Mouse (Mus musculus) lung, embryonic 15.5 days (tissue): ENCODE results near the gene Naa50. TPM values are rescaled to one million over a fixed set of nuclear protein-coding genes. Genes with fewer than 3 reads are reported as not detected.

Experiments used
- ATAC-seq: fragments of 200-750 bp; cut with Nextera tagmentation; 2 replicates; pipeline ENCODE4 v1.8.0; 2017; ENCODE audit warnings: moderate number of reproducible peaks, borderline replicate concordance; ENCODE audit not compliant: low FRiP score, low TSS enrichment; ENCODE audit errors: extremely low read depth
- H3K27ac ChIP-seq: fragments of 300-500 bp; sonication (generic); 2 replicates; pipeline ENCODE4 v1.5.1; 2015; ENCODE audit warnings: moderate library complexity, mild to moderate bottlenecking, inconsistent platforms
- H3K27me3 ChIP-seq: fragments of 300-500 bp; sonication (generic); 2 replicates; pipeline ENCODE4 v1.6.1; 2015; ENCODE audit warnings: inconsistent platforms
- H3K36me3 ChIP-seq: fragments of 300-500 bp; sonication (generic); 2 replicates; pipeline ENCODE4 v1.6.1; 2015; ENCODE audit warnings: inconsistent platforms
- H3K4me1 ChIP-seq: fragments of 300-500 bp; sonication (generic); 2 replicates; pipeline ENCODE4 v1.6.1; 2015; ENCODE audit warnings: inconsistent platforms
- H3K4me2 ChIP-seq: fragments of 300-500 bp; sonication (generic); 2 replicates; pipeline ENCODE4 v1.6.1; 2015; ENCODE audit warnings: inconsistent platforms, mild to moderate bottlenecking, moderate library complexity
- H3K4me3 ChIP-seq: fragments of 300-500 bp; sonication (generic); 2 replicates; pipeline ENCODE4 v1.5.1; 2015; ENCODE audit warnings: mild to moderate bottlenecking, inconsistent platforms
- H3K9ac ChIP-seq: fragments of 300-500 bp; sonication (generic); 2 replicates; pipeline ENCODE4 v1.6.1; 2015; ENCODE audit warnings: inconsistent platforms
- H3K9me3 ChIP-seq: fragments of 300-500 bp; sonication (generic); 2 replicates; pipeline ENCODE4 v1.6.1; 2016; ENCODE audit warnings: inconsistent platforms
- WGBS: fragments of 180-500 bp; shearing (Covaris S2); methylation state at CpG from one replicate; pipeline ENCODE4 v1.1.7; 2015; 5-methylcytosine and 5-hydroxymethylcytosine counted together
- polyA plus RNA-seq: library from polyadenylated mRNA; unstranded; fragments of >200 nt; fragmentation: Nextera tagmentation; extraction: Ambion mirVana; gene quantifications from 2 replicates; pipeline ENCODE4 v1.2.1, GENCODE M21; 2015

Naa50 gene
- polyA plus RNA-seq, 1 experiment from 2014 or later = 113 TPM

DNA sequence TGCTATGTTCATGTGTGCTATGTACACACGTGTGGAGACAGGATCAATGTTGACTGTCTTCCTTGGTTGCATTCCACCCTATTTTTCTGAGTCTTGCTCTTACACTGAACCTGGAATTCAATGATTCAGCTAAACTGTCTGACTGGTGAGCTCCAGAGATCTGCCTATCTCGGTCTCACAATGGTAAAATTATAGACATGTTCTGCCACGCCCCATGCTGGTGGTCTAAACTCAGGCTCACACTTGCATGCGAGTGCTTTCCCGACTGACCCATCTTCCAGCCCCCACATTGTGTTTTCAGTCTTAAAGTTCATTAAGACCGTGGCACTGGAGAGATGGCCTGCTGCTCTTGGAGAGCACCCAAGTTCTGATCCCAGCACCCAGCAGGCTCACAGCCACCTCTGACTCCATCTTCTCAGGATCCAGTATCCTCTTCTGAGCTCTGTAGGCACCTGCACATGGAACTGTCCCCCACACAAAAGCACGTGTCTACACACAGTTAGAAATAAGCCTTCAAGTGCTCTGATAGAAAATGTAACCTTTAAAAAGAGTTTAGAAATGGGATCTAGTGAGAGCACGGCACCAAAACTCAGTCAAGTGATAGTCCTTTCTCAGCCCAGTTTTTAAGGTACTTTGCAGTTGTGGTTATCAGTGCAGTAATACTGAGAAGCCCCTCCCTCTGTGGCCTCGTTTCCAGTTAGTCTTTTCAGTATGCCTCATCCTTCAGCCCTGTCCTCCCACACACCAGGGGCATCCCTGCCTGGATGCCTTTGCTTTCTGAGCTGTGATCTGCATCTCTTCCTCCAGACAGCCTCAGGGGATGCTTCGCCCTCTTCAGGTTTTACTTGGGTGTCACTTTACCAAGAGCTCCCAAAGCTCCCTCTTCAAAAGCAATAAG, 70.8 kb downstream of the Naa50 start:
- H3K27ac ChIP-seq = no peak overlapping the region
- H3K9me3 ChIP-seq = no peaks in the 10 kb centered on the region
- H3K36me3 ChIP-seq = peaks cover 48% of the 10 kb centered on the region
- no peaks in the 10 kb centered on the region for H3K4me1 ChIP-seq
- no peak for ATAC-seq
- no peak overlapping the region for H3K9ac ChIP-seq
- no peaks in the 10 kb centered on the region for H3K27me3 ChIP-seq
- H3K4me3 ChIP-seq = no peak overlapping the region
- H3K4me2 ChIP-seq = no peak overlapping the region
- 74% methylated on average over 10 of the region's 10 CpGs for WGBS

DNA sequence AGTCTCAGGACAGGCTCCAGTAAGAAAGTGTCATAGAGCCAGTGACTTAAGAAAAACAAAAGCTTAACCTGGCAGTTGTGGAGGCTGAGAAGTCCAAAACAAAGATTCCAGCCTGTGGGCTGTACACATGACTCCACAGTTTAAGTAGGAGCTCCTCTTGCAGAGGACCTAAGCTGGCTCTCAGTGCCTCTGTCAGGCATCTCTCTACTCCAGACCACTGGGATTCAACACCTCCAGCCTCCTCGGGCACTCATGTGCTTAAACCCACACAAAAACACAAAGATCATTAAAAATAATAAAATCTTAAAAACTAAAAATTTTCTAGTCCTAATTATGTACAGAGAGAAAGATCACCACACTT, 71.4 kb downstream of the Naa50 start:
- H3K9ac ChIP-seq = no peak overlapping the region
- H3K9me3 ChIP-seq = no peaks in the 10 kb centered on the region
- no peaks in the 10 kb centered on the region for H3K4me1 ChIP-seq
- H3K27ac ChIP-seq = no peak overlapping the region
- peaks cover 51% of the 10 kb centered on the region for H3K36me3 ChIP-seq
- no peaks in the 10 kb centered on the region for H3K27me3 ChIP-seq
- no peak overlapping the region for H3K4me3 ChIP-seq
- 83% methylated on average over 1 of the region's 1 CpGs for WGBS
- no peak for ATAC-seq
- no peak overlapping the region for H3K4me2 ChIP-seq

- Histone ChIP-seq H3K9me3 (no peaks in the 10 kb centered on the region), H3K36me3 (peaks cover 61% of the 10 kb centered on the region)
- 93% methylated on average over 7 of the region's 7 CpGs for WGBS
Measured at GRCm38 (mm10) chr16:44212703-44213102, 73.1 kb downstream of the Naa50 start.

More at GRCm38 (mm10) chr16:44212703-44213102, 73.1 kb downstream of the Naa50 start:
- Histone ChIP-seq H3K4me3 (no peak overlapping the region), H3K9ac (no peak overlapping the region), H3K27me3 (no peaks in the 10 kb centered on the region), H3K4me1 (no peaks in the 10 kb centered on the region), H3K4me2 (no peak overlapping the region), H3K27ac (no peak overlapping the region)
- ATAC-seq = no peak

Other genes starting within 250 kb of the Naa50 start
- 26.2 and 33.4 TPM in 2 replicates for gene Qtrt2, start 213.0 kb upstream of the Naa50 start, polyA plus RNA-seq
- gene Zdhhc23, start 160.0 kb upstream of the Naa50 start, polyA plus RNA-seq = 1.4 TPM in 2 replicates
- gene Gramd1c, start 76.5 kb upstream of the Naa50 start, polyA plus RNA-seq = 6.7 and 7.0 TPM in 2 replicates
- gene Atp6v1a, start 125 bp upstream of the Naa50 start, polyA plus RNA-seq = 49.6 and 51.3 TPM in 2 replicates
- gene Usf3, start 33.4 kb downstream of the Naa50 start, polyA plus RNA-seq = 3.3 and 3.6 TPM in 2 replicates
- gene Sidt1, start 193.4 kb downstream of the Naa50 start, polyA plus RNA-seq = 0.20 and 0.33 TPM in 2 replicates
- gene Spice1, start 207.3 kb downstream of the Naa50 start, polyA plus RNA-seq = 28.4 and 33.5 TPM in 2 replicates